Mouse (Mus musculus) ES-Bruce4 (cell line): Measurements from ENCODE around the gene Krt84.

ENCODE experiments used
- CTCF ChIP-seq: IDR thresholded peaks from one replicate; pipeline ENCODE4 v1.8.1; 2011; ENCODE audit warnings: low read depth, low read length
- POLR2A ChIP-seq: IDR thresholded peaks from one replicate; pipeline ENCODE4 v1.8.1; 2011; ENCODE audit warnings: low read length; ENCODE audit not compliant: insufficient read depth

GRCm38 (mm10) chr15:101536054-101536850, 3.6 kb upstream of the Krt84 start:
- no peak for TF ChIP-seq POLR2A
- no peak for TF ChIP-seq CTCF
